Mouse (Mus musculus): ENCODE data around the gene Sh3bp5l. TPM values are rescaled to one million over a fixed set of nuclear protein-coding genes. Genes with fewer than 3 reads are reported as not detected.

Gene Sh3bp5l
- polyA plus RNA-seq, 2 experiments: 9.0 to 9.1 TPM

DNA sequence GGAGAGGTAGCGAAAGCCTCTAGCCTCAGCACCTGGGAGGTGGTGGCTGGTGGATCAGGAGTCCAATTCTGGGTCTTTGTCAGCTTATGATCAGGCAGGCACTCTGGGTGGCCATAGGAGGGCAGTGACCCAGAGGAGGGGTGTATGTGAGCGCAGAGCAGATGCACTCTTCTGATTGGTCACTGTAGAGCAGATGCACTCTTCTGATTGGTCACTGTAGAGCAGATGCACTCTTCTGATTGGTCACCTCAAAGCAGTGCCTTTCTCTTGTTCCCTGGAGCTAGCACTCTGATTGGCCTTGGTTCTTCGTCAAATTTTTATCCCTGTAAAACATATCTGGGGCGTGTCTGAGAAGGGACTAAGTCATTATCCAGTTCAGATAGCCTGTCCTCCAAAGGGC is 37.7 kb upstream of the Sh3bp5l start:
- ATAC-seq (ENCODE audit: insufficient read depth) (0 out of 2 replicates have a peak, but pooled peaks have one; percentile 28), DNase-seq (ENCODE audit: low read depth in 3 of 3, low spot score in 3 of 3) (no peak)
- Histone ChIP-seq H3K4me1 (replicated peaks; ENCODE audit: control insufficient read depth in 2 of 2, insufficient read depth in 2 of 2, low read length in 1 of 2) (no peaks in the 10 kb centered on the region), H3K9me3 (ENCODE audit: control insufficient read depth, low read length) (no peaks in the 10 kb centered on the region), H3K27me3 (ENCODE audit: control insufficient read depth, insufficient read depth, low read length) (no peaks in the 10 kb centered on the region), H3K4me3 (ENCODE audit: insufficient read depth in 1 of 2, low read depth in 2 of 2, low read length in 2 of 2) (no peak overlapping the region), H3K9ac (replicated peaks) (no peak overlapping the region), H3K4me2 (ENCODE audit: low read depth) (no peak overlapping the region), H3K27ac (no peak overlapping the region), H3K36me3 (replicated peaks; ENCODE audit: control insufficient read depth, insufficient read depth, low read depth) (no peaks in the 10 kb centered on the region)
- TF ChIP-seq EP300 (IDR thresholded peaks at IDR 0.05; ENCODE audit: low read depth) (no peak), CTCF (IDR thresholded peaks at IDR 0.05; ENCODE audit: low read depth) (no peak)
- WGBS (ENCODE audit: insufficient replicate concordance): 47% methylated on average over 4 of the region's 4 CpGs

DNA sequence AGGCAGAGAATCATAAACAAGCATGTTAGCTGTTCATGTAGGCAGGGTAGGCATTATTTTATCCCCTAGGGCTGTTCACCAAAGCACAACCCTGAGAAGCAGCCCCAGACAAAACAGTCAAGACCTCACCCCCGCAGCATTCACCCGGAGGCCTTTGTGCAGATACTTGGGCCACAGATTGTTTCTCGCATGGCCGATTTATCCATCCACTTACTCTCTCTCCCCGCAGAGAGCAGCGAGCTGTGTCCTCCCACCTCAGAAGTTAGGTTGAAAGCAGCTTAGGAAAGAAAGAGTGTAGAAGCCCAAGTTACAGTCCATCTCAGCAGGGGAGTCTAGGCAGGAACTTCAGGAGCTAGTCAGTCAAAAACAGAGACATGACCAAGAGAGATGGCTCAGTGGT is 33.1 kb upstream of the Sh3bp5l start:
- DNase-seq (ENCODE audit: low read depth in 3 of 3, low spot score in 3 of 3): no peak
- no peak for ATAC-seq (ENCODE audit: insufficient read depth)
- H3K27me3 ChIP-seq (ENCODE audit: control insufficient read depth, insufficient read depth, low read length): no peaks in the 10 kb centered on the region
- no peak overlapping the region for H3K9ac ChIP-seq (replicated peaks)
- H3K4me2 ChIP-seq (ENCODE audit: low read depth): no peak overlapping the region
- peaks cover 0 to 5% of the 10 kb centered on the region in 2 experiments; a peak in 2 of 4 replicates for H3K4me1 ChIP-seq (replicated peaks; ENCODE audit: control insufficient read depth in 2 of 2, insufficient read depth in 2 of 2, low read length in 1 of 2)
- H3K4me3 ChIP-seq (ENCODE audit: insufficient read depth in 1 of 2, low read depth in 2 of 2, low read length in 2 of 2): no peak overlapping the region
- TF ChIP-seq EP300 (IDR thresholded peaks at IDR 0.05; ENCODE audit: low read depth) (no peak), CTCF (IDR thresholded peaks at IDR 0.05; ENCODE audit: low read depth) (no peak)
- no peaks in the 10 kb centered on the region for H3K36me3 ChIP-seq (replicated peaks; ENCODE audit: control insufficient read depth, insufficient read depth, low read depth)
- H3K9me3 ChIP-seq (ENCODE audit: control insufficient read depth, low read length): no peaks in the 10 kb centered on the region
- H3K27ac ChIP-seq: no peak overlapping the region
- WGBS (ENCODE audit: insufficient replicate concordance): 73% methylated on average over 6 of the region's 6 CpGs

DNA sequence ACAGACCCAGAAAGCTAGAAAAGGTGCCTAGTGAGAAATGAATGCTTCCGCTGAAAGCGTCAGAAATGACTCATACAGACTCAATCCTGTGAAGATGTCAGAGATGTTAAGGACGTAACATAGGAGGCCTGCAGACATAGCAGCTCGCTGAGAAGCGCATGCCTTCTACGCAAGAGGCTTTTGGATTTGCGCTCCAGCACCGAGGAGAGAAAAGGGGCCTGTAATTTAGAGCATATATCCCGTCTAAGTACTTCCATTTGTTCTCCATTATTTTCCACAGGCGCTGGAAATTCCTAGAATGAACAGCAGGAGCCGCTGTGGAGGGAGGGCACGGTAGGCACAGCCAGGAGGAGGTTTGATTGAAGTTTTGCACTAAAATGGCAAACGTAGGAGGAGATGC is 29.5 kb upstream of the Sh3bp5l start:
- Histone ChIP-seq H3K9ac (replicated peaks) (peak overlapping the region; percentile 34; the same call in 1 of the 2 replicates), H3K4me2 (ENCODE audit: low read depth) (peak overlapping the region; percentile 66), H3K36me3 (replicated peaks; ENCODE audit: control insufficient read depth, insufficient read depth, low read depth) (no peaks in the 10 kb centered on the region), H3K4me3 (ENCODE audit: insufficient read depth in 1 of 2, low read depth in 2 of 2, low read length in 2 of 2) (peak overlapping the region; percentile 18 to 63; a peak in 3 of 4 replicates), H3K27ac (no peak overlapping the region), H3K4me1 (replicated peaks; ENCODE audit: control insufficient read depth in 2 of 2, insufficient read depth in 2 of 2, low read length in 1 of 2) (peaks cover 3 to 9% of the 10 kb centered on the region in 2 experiments; a peak in 3 of 4 replicates), H3K9me3 (ENCODE audit: control insufficient read depth, low read length) (no peaks in the 10 kb centered on the region), H3K27me3 (ENCODE audit: control insufficient read depth, insufficient read depth, low read length) (no peaks in the 10 kb centered on the region)
- DNase-seq (ENCODE audit: low read depth in 3 of 3, low spot score in 3 of 3) (peak in 2 of 3 experiments; percentile 47 to 74), ATAC-seq (ENCODE audit: insufficient read depth) (no peak)
- 20% methylated on average over 13 of the region's 13 CpGs for WGBS (ENCODE audit: insufficient replicate concordance)
- TF ChIP-seq EP300 (IDR thresholded peaks at IDR 0.05; ENCODE audit: low read depth) (no peak), CTCF (IDR thresholded peaks at IDR 0.05; ENCODE audit: low read depth) (peak; percentile 89)

DNA sequence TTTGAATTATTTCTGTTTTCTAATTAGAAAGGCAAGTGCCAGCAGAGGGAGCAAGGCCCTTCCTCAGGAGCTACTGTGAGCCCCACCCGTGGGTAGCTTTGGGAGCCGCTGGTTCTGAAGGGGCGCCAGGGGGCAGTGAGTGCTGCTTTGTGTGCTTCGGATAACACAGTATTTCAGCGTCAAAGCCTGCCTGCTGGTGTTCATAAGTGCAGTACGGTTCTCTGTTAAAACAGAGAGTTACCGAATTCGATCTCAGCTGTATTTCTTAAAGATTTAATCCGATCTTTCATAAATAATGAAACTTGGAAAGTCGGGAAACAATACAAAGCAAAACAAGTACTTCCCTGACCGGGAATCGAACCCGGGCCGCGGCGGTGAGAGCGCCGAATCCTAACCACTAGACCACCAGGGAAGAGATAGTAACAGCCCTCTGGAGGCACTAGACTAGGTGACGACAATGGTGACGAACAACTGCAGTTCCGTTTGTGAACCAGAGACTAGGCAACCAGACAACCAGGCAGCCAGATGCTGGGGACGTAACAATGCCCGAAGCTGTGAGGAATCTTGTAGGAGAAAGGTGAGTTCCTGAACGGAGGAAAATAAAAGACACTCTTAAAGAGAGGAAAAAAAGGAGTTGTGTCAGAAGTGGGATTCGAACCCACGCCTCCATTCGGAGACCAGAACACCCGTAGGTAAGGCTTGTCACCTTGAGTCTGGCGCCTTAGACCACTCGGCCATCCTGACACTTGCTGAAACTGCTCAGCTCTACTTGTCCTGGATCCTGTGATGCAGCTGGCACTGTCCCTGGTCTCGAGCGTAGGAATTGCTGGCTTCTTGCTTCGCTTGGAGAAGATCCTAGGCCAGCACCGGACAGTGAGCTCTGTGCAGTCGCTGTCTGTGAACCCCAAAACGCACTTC is 28.4 kb upstream of the Sh3bp5l start:
- DNase-seq (ENCODE audit: low read depth in 3 of 3, low spot score in 3 of 3) (peak; percentile 89 to 92 (median 90)), ATAC-seq (ENCODE audit: insufficient read depth) (peak; percentile 86)
- Histone ChIP-seq H3K4me2 (ENCODE audit: low read depth) (peak overlapping the region; percentile 66), H3K9ac (replicated peaks) (peak overlapping the region; percentile 68), H3K36me3 (replicated peaks; ENCODE audit: control insufficient read depth, insufficient read depth, low read depth) (no peaks in the 10 kb centered on the region), H3K9me3 (ENCODE audit: control insufficient read depth, low read length) (no peaks in the 10 kb centered on the region), H3K27ac (peak overlapping the region; percentile 86), H3K4me3 (ENCODE audit: insufficient read depth in 1 of 2, low read depth in 2 of 2, low read length in 2 of 2) (peak overlapping the region; percentile 63 to 65), H3K4me1 (replicated peaks; ENCODE audit: control insufficient read depth in 2 of 2, insufficient read depth in 2 of 2, low read length in 1 of 2) (peaks cover 7 to 13% of the 10 kb centered on the region in 2 experiments), H3K27me3 (ENCODE audit: control insufficient read depth, insufficient read depth, low read length) (no peaks in the 10 kb centered on the region)
- WGBS (ENCODE audit: insufficient replicate concordance): under 1% methylated on average over 36 of the region's 36 CpGs
- peak; percentile 8 for TF ChIP-seq EP300 (IDR thresholded peaks at IDR 0.05; ENCODE audit: low read depth)
- peak; percentile 95 for TF ChIP-seq CTCF (IDR thresholded peaks at IDR 0.05; ENCODE audit: low read depth)

DNA sequence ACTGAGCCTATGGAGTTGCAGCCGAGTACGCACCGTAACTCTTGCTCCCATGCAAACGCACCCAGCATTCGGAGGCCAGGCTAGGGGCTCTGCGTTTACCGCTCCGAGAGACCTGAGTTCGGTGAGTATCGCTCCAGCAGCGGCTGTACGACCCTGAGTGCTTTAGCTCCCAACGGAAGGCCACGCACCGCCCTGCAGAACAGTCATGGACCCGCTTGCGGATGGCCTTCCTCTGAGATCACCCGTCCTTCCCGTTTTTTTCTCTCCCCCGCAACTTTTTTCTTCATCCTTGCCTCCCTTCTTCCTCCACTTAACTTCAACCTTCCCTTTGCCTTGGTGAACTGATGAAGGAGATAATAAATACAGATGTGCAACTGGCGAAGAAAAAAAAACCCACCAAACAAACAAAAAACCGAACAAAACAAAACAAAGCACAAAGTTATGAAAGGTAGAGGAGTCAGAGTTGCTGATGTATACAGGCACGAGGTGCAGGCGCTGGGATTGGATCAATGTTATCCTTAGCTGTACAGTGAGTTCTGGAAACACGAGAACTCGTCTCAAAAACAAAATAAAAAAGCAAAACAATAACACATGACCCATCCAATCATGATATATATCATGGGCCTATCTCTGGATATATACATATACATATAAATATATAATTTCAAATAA is 27.6 kb upstream of the Sh3bp5l start:
- Histone ChIP-seq H3K9ac (replicated peaks) (peak overlapping the region; percentile 68), H3K4me1 (replicated peaks; ENCODE audit: control insufficient read depth in 2 of 2, insufficient read depth in 2 of 2, low read length in 1 of 2) (peaks cover 8 to 16% of the 10 kb centered on the region in 2 experiments), H3K36me3 (replicated peaks; ENCODE audit: control insufficient read depth, insufficient read depth, low read depth) (no peaks in the 10 kb centered on the region), H3K27ac (peak overlapping the region; percentile 86), H3K27me3 (ENCODE audit: control insufficient read depth, insufficient read depth, low read length) (no peaks in the 10 kb centered on the region), H3K9me3 (ENCODE audit: control insufficient read depth, low read length) (no peaks in the 10 kb centered on the region), H3K4me2 (ENCODE audit: low read depth) (peak overlapping the region; percentile 66), H3K4me3 (ENCODE audit: insufficient read depth in 1 of 2, low read depth in 2 of 2, low read length in 2 of 2) (peak overlapping the region; percentile 63 to 65)
- WGBS (ENCODE audit: insufficient replicate concordance): 2% methylated on average over 26 of the region's 26 CpGs
- ATAC-seq (ENCODE audit: insufficient read depth) (peak; percentile 51), DNase-seq (ENCODE audit: low read depth in 3 of 3, low spot score in 3 of 3) (no peak)
- TF ChIP-seq EP300 (IDR thresholded peaks at IDR 0.05; ENCODE audit: low read depth) (no peak), CTCF (IDR thresholded peaks at IDR 0.05; ENCODE audit: low read depth) (no peak)
